Mouse (Mus musculus): Measurements from ENCODE around the gene Cpt1c.

DNA sequence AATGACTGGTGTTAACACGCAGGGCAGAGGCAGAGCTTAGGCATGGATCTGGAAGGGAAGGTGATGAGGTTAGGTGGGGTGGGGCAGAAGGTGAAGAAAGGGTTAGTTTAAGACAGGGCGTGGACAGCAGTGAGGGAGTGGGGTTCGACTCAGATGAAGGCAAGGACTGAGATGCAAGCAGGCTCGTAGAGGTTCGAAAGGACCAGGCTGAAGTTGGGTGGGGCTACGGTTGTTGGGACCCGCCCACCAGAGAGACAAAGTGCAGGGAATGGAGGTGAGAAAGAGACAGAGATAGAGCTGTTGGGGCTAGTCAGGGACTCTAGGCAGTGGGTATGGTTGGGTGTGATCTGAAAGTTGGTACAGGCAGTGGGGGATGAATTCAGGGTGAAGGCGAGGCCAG, 12.3 kb downstream of the Cpt1c start:
- TF ChIP-seq CTCF (IDR thresholded peaks at IDR 0.05; ENCODE audit: control insufficient read depth, insufficient read depth, insufficient read length) (no peak), FOSL1 (IDR thresholded peaks at IDR 0.05; ENCODE audit: insufficient read depth, low read length, poor library complexity, severe bottlenecking) (no peak), MYOG (IDR thresholded peaks at IDR 0.05; ENCODE audit: control insufficient read depth, extremely low read depth, insufficient read length) (no peak), USF1 (IDR thresholded peaks at IDR 0.05; ENCODE audit: low read depth) (no peak), MAX (IDR thresholded peaks at IDR 0.05) (no peak), CEBPB (IDR thresholded peaks at IDR 0.05; ENCODE audit: low read depth) (no peak), MYOD1 (IDR thresholded peaks at IDR 0.05; ENCODE audit: control insufficient read depth, insufficient read length, low read depth) (no peak)

Data from C2C12 (cell line).